Mouse (Mus musculus) heart, embryonic 16.5 days (tissue): Measurements from ENCODE around the gene Brwd1. TPM values are rescaled to one million over a fixed set of nuclear protein-coding genes. Genes with fewer than 3 reads are reported as not detected.
"Not testable (repeated sequence)": the region's sequence is repeated elsewhere in the genome, so short reads cannot be mapped to it uniquely, and the experiment has no call there.

Source experiments
- ATAC-seq: fragments of 200-750 bp; cut with Nextera tagmentation; replicated peaks from 2 replicates; pipeline ENCODE4 v1.8.0; 2017; ENCODE audit warnings: moderate number of reproducible peaks; ENCODE audit not compliant: insufficient read depth, low FRiP score; ENCODE audit errors: extremely low read depth
- H3K27ac ChIP-seq: fragments of 300-500 bp; sonication (generic); 2 replicates; pipeline ENCODE4 v1.5.1; 2014; ENCODE audit warnings: mild to moderate bottlenecking, low read length, control low read depth, moderate library complexity
- H3K27me3 ChIP-seq: fragments of 300-500 bp; sonication (generic); 2 replicates; pipeline ENCODE4 v1.6.1; 2014; ENCODE audit warnings: low read length, mixed read lengths; ENCODE audit not compliant: control insufficient read depth, insufficient read depth
- H3K36me3 ChIP-seq: fragments of 300-500 bp; sonication (generic); 2 replicates; pipeline ENCODE4 v1.6.1; 2014; ENCODE audit not compliant: control insufficient read depth, insufficient read depth
- H3K4me1 ChIP-seq: fragments of 300-500 bp; sonication (generic); 2 replicates; pipeline ENCODE4 v1.6.1; 2014; ENCODE audit warnings: low read length, mixed read lengths; ENCODE audit not compliant: control insufficient read depth, insufficient read depth
- H3K4me2 ChIP-seq: fragments of 300-500 bp; sonication (generic); 2 replicates; pipeline ENCODE4 v1.6.1; 2014; ENCODE audit warnings: low read depth, mild to moderate bottlenecking, control low read depth, low read length
- H3K4me3 ChIP-seq: fragments of 300-500 bp; sonication (generic); 2 replicates; pipeline ENCODE4 v1.5.1; 2014; ENCODE audit warnings: mild to moderate bottlenecking, control low read depth, low read length
- H3K9ac ChIP-seq: fragments of 300-500 bp; sonication (generic); 2 replicates; pipeline ENCODE4 v1.6.1; 2014; ENCODE audit warnings: low read length, control low read depth
- H3K9me3 ChIP-seq: fragments of 300-500 bp; sonication (generic); replicated peaks from 2 replicates; pipeline ENCODE4 v1.6.1; 2016; ENCODE audit warnings: low read length; ENCODE audit not compliant: control insufficient read depth
- WGBS: fragments of 180-500 bp; shearing (Covaris S2); extraction: QIAGEN DNeasy Blood & Tissue Kit; methylation state at CpG from one replicate; pipeline ENCODE4 v1.1.7; 2014; 5-methylcytosine and 5-hydroxymethylcytosine counted together
- polyA plus RNA-seq: library from polyadenylated mRNA; unstranded; fragments of >200 nt; fragmentation: Nextera tagmentation; extraction: Ambion mirVana; gene quantifications from 2 replicates; pipeline ENCODE4 v1.2.1, GENCODE M21; 2015

The Brwd1 gene
- polyA plus RNA-seq, 1 experiment from 2014 or later, result 68.3 TPM

DNA sequence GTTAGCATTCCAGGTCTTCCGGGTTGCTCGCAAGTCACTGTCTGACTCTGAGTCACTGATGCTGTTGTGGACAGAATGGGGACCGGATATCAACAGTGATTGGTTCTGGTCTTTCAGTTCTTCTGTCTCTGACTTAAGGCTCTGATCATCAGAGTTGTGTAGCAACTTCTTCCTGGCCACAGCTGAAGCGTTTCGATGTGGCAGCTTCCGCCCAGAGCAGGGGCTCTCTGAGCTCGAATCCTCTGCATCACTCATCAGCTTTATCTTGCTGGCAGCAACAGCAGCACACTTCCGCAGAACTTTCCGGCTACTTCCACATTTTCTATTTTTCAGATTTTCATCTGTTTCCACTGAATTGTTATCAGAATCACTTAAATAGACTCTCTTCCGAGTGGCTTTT, 78.0 kb downstream of the Brwd1 start:
- H3K4me1 ChIP-seq, H3K9me3 ChIP-seq, H3K4me3 ChIP-seq, ATAC-seq, H3K27ac ChIP-seq, H3K9ac ChIP-seq, H3K27me3 ChIP-seq, H3K4me2 ChIP-seq: not testable (repeated sequence)
- peaks cover 23% of the 10 kb centered on the region for H3K36me3 ChIP-seq
- WGBS, result no CpG with 5 or more reads among the region's 10 CpGs

DNA sequence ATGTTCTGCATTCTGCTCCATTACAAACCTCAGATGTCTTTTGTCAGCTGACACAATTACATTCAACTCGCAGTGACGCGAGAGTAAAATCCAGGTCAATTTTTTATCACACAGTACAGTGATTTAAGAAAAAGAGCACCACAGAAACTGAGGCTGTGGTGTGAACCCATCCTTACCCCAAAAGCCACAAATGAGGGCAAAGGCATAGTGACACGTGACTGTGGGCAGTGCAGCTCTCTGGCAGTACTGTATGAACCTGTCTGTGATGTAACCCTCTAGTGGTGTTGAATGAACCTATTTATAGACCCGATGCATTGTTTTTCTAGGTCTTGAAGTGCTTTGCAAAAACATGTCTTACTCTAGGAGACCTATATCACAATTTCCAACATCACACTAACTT, 83.0 kb downstream of the Brwd1 start:
- Histone ChIP-seq H3K27me3 (no peaks in the 10 kb centered on the region), H3K36me3 (peaks cover 35% of the 10 kb centered on the region), H3K4me1 (peaks cover 7% of the 10 kb centered on the region), H3K4me2 (no peak overlapping the region), H3K9ac (no peak overlapping the region), H3K4me3 (no peak overlapping the region), H3K9me3 (no peaks in the 10 kb centered on the region), H3K27ac (peak overlapping the region; percentile 16; the same call in 1 of the 2 replicates)
- ATAC-seq, result peak; percentile 60; the same call in 1 of the 2 replicates
- 60% methylated on average over 5 of the region's 5 CpGs for WGBS

DNA sequence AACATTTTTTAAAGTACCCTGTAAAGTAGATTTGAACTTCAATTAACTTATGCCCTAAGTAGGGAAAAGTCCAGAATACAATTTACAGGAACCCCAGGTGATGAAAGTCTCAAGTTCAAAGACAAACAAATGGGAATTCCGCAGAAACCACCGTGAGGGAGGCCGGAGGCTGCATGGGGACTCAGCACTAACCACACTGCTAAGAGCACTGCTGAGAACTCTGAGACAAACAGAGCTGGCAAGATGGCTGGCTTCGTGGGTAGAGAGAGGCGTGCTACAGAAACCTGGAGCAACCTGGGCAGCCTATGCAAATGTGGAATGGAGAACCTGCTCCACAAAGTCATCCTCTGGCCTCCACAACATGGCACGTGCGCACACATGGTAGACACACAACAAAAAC, 86.2 kb downstream of the Brwd1 start:
- ATAC-seq, result no peak
- Histone ChIP-seq H3K9ac (no peak overlapping the region), H3K4me1 (peaks cover 13% of the 10 kb centered on the region), H3K27ac (no peak overlapping the region), H3K4me3 (no peak overlapping the region), H3K36me3 (peaks cover 20% of the 10 kb centered on the region), H3K4me2 (no peak overlapping the region), H3K9me3 (no peaks in the 10 kb centered on the region), H3K27me3 (no peaks in the 10 kb centered on the region)
- WGBS, result 85% methylated on average over 7 of the region's 7 CpGs

DNA sequence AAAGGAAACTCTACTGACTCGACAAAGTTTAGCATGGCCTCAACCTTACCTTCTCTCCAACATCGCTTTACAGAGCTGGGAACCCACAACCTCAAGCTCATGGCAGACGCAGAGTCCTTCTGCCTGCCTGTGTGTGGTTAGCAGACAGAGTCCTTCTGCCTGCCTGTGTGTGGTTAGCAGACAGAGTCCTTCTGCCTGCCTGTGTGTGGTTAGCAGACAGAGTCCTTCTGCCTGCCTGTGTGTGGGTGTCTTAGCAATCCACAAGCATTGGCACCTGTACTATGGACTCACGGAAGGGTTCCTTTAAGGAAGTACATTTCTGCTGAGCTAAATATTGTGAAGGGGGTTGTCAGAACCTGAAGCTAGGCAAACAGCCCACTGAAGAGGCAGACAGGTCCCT, 87.8 kb downstream of the Brwd1 start:
- H3K4me2 ChIP-seq, H3K9me3 ChIP-seq, H3K27ac ChIP-seq, H3K9ac ChIP-seq, H3K4me3 ChIP-seq, ATAC-seq, H3K27me3 ChIP-seq: not testable (repeated sequence)
- Histone ChIP-seq H3K4me1 (peaks cover 17% of the 10 kb centered on the region), H3K36me3 (peaks cover 17% of the 10 kb centered on the region)
- 82% methylated on average over 4 of the region's 4 CpGs for WGBS

DNA sequence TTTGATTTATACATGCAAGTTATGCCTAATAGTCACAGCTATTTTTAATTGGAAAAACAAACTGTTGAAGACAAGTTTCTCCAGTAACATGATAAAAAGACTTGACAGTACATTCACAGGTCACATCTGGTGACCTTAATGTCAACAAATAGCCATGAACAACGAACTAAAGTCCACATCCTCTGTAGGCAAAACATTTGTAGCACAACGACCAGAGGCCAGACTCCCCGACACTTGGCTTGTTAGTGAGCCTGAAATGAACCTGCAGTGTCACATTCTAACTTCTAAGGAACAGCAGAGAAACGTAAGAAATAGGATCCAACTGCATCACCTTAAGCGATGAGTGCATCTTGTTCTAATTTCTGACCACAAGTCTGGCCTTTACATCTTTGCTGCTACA, 89.7 kb downstream of the Brwd1 start:
- no peaks in the 10 kb centered on the region for H3K9me3 ChIP-seq
- peaks cover 15% of the 10 kb centered on the region for H3K36me3 ChIP-seq
- H3K4me3 ChIP-seq, result no peak overlapping the region
- no peaks in the 10 kb centered on the region for H3K27me3 ChIP-seq
- H3K4me1 ChIP-seq, result peaks cover 10% of the 10 kb centered on the region
- ATAC-seq, result no peak
- no peak overlapping the region for H3K9ac ChIP-seq
- H3K4me2 ChIP-seq, result no peak overlapping the region
- WGBS, result 68% methylated on average over 5 of the region's 5 CpGs
- no peak overlapping the region for H3K27ac ChIP-seq

DNA sequence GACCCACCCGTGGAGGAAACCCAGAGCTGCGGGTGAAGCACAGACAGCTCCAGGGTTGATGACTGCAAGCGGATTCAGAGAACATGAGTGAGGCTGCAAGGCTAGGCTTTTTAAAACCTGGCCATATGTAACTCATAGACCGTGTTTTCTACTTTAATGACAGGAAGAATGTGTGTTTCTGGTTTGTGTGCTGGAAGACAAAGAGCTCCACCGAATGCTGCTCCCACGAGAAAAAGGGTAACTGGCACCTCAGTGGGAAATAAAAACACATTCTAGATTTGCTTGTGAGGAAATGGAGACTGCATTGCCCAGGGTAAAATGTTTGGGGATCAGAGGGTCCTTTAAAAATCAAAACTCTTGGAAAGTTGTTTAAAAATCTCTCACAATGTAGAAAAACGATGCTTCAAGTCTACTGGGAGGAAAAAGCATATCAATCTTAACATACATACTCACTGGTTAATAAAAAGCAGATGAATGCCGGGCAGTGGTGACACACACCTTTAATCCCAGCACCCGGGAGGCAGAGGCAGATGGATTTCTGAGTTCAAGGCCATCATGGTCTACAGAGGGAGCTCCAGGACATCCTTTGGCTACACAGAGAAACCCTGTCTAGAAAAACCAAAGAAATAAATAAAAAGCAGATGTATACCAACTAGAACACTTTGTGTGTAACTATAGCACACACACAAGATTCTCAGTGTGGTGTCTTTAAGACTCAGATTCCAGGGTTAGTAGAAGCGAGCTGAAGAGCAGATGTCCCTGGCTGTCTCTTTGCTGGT, 91.0 kb downstream of the Brwd1 start:
- ATAC-seq, result no peak
- Histone ChIP-seq H3K27me3 (no peaks in the 10 kb centered on the region), H3K9me3 (no peaks in the 10 kb centered on the region), H3K9ac (peak overlapping the region; percentile 93), H3K4me3 (peak overlapping the region; percentile 91), H3K27ac (peak overlapping the region; percentile 86), H3K36me3 (peaks cover 15% of the 10 kb centered on the region), H3K4me2 (peak overlapping the region; percentile 60), H3K4me1 (peaks cover 10% of the 10 kb centered on the region)
- 10% methylated on average over 10 of the region's 10 CpGs for WGBS

DNA sequence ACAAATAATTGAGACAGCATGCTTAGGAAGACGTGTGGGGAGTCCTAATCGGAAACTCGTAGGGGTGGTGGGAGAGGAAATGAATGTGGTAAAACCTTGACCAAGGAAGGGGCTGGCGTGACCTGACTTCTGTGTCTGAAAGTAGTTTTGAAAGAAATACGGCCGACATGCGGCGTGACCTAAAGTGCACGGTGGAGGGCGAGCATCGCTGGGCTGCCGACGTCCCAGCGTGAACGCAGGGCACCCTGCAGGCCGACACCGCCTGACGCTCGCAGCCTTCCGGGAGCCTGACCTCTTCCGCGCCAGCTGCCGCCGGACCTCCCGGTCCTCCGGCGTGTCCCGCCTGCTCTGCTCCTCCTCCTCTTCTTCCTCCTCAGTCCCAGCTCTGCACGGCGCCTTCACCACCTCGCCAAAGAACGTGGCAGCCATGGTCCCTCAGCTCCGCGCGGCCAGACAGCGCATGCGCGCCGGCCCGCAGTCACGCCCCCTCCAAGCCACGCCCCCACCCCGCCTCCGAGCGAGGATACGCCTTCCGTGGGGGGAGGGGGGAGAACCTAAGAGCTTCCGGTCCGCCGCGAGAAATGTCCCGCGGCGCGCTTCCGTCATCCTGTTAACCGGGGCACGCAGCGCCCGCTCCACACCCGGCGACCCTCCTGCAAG, 91.7 kb downstream of the Brwd1 start, which contains the start of gene Psmg1:
Psmg1 (minus strand) TSS at position 499 of the 660 bp plus-strand sequence.
- Histone ChIP-seq H3K4me3 (peak within 1 kb of the TSS; percentile 91), H3K9ac (peak within 1 kb of the TSS; percentile 93), H3K27ac (peak within 1 kb of the TSS; percentile 87), H3K36me3 (peaks cover 15% of the 10 kb centered on the region), H3K4me1 (peaks cover 10% of the 10 kb centered on the region), H3K4me2 (peak within 1 kb of the TSS; percentile 90), H3K27me3 (no peaks in the 10 kb centered on the region), H3K9me3 (no peaks in the 10 kb centered on the region)
- peak; percentile 94 for ATAC-seq
- whole genome bisulfite sequencing, result under 1% methylated on average over 62 of the region's 62 CpGs

DNA sequence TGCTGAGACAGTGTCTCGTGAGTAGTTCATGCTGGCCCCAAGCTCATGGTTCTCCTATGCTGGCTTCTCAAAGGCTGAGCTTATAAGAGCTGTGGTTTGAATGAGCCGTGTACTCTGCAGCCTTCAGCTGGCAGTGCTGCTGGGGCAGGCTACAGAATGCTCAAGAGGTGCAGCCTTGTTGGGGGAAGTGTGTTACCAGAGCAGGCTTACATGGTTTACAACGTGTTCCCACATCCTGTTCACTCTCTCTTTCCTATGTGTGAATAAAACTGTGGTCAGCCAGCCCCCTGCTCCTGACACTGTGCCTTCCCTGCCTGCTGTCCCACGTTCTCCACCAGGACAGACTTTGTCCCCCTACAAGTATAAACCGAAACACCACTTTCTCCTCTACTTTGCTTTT, 97.4 kb downstream of the Brwd1 start:
- no peaks in the 10 kb centered on the region for H3K27me3 ChIP-seq
- H3K9ac ChIP-seq, result no peak overlapping the region
- H3K4me3 ChIP-seq, result no peak overlapping the region
- peaks cover 2% of the 10 kb centered on the region for H3K4me1 ChIP-seq
- 74% methylated on average over 5 of the region's 5 CpGs for WGBS
- no peaks in the 10 kb centered on the region for H3K9me3 ChIP-seq
- H3K27ac ChIP-seq, result no peak overlapping the region
- no peak overlapping the region for H3K4me2 ChIP-seq
- no peak for ATAC-seq
- peaks cover 40% of the 10 kb centered on the region for H3K36me3 ChIP-seq

DNA sequence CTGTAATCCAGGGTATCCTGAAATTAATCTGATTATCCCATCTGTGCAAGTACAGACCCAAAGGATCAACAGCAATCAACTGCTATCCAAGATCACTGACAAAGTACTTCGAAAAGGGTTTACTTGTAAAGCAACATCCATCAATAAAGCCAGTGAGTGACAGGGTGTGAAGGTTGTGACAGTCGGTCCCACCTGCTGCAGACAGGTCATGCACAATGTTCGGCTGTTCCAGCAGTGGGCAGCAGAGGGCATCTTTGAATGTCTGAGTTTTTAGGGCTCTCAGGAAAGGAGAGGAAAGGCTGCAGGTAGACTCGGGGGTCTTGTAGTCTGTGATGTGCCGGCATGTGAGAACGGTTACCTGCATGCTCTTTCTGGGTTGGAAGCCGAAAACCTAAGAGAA, 98.7 kb downstream of the Brwd1 start:
- H3K4me2 ChIP-seq, result no peak overlapping the region
- no peak overlapping the region for H3K27ac ChIP-seq
- WGBS, result 79% methylated on average over 7 of the region's 7 CpGs
- H3K9ac ChIP-seq, result no peak overlapping the region
- no peak for ATAC-seq
- H3K36me3 ChIP-seq, result peaks cover 40% of the 10 kb centered on the region
- H3K9me3 ChIP-seq, result no peaks in the 10 kb centered on the region
- H3K4me1 ChIP-seq, result no peaks in the 10 kb centered on the region
- no peaks in the 10 kb centered on the region for H3K27me3 ChIP-seq
- no peak overlapping the region for H3K4me3 ChIP-seq
